Mouse (Mus musculus): ENCODE measurements around the gene Dglucy.
A peak's percentile ranks its signal among the peaks of the same experiment; 100 is the strongest.

The Dglucy gene

GRCm38 (mm10) chr12:100778934-100779865 is at the start of gene Dglucy:
Dglucy (plus strand) TSS chr12:100779057.
- peak; percentile 65 for DNase-seq

GRCm38 (mm10) chr12:100735156-100735555 is 43.7 kb upstream of the Dglucy start:
- no peak for DNase-seq

GRCm38 (mm10) chr12:100735581-100735980 is 43.3 kb upstream of the Dglucy start:
- no peak for DNase-seq

GRCm38 (mm10) chr12:100738498-100738897 is 40.4 kb upstream of the Dglucy start:
- no peak for DNase-seq

- no peak for DNase-seq
These were observed 39.8 kb upstream of the Dglucy start for GRCm38 (mm10) chr12:100739011-100739570.

- DNase-seq, result no peak
These were observed 38.5 kb upstream of the Dglucy start for GRCm38 (mm10) chr12:100740313-100740712.

GRCm38 (mm10) chr12:100742468-100742867 is 36.4 kb upstream of the Dglucy start:
- no peak for DNase-seq

GRCm38 (mm10) chr12:100752977-100753376 is 25.9 kb upstream of the Dglucy start:
- DNase-seq, result no peak

GRCm38 (mm10) chr12:100753716-100754115 is 25.1 kb upstream of the Dglucy start:
- no peak for DNase-seq

GRCm38 (mm10) chr12:100757427-100757826 is 21.4 kb upstream of the Dglucy start:
- no peak for DNase-seq

GRCm38 (mm10) chr12:100762663-100763425 is 16.0 kb upstream of the Dglucy start:
- DNase-seq, result no peak

GRCm38 (mm10) chr12:100764329-100765018 is 14.4 kb upstream of the Dglucy start:
- peak; percentile 28 for DNase-seq

GRCm38 (mm10) chr12:100769871-100770270 is 9.0 kb upstream of the Dglucy start:
- DNase-seq, result no peak

GRCm38 (mm10) chr12:100770765-100771164 is 8.1 kb upstream of the Dglucy start:
- DNase-seq, result no peak

GRCm38 (mm10) chr12:100772230-100772984 is 6.5 kb upstream of the Dglucy start:
- peak; percentile 44 for DNase-seq

GRCm38 (mm10) chr12:100774756-100775155 is 4.1 kb upstream of the Dglucy start:
- no peak for DNase-seq

- DNase-seq, result no peak
These were observed 3.6 kb upstream of the Dglucy start for GRCm38 (mm10) chr12:100775291-100775690.

- DNase-seq, result no peak
These were observed 2.8 kb upstream of the Dglucy start for GRCm38 (mm10) chr12:100775911-100776581.

- no peak for DNase-seq
These were observed 1.9 kb upstream of the Dglucy start for GRCm38 (mm10) chr12:100776991-100777390.

- no peak for DNase-seq
These were observed 452 bp upstream of the Dglucy start for GRCm38 (mm10) chr12:100778276-100778933.

- no peak for DNase-seq
These were observed 1.6 kb downstream of the Dglucy start for GRCm38 (mm10) chr12:100780416-100780815.

All from thymus, postnatal 25 days (tissue).